Mouse (Mus musculus) left cerebral cortex, adult 2 months (tissue): Measurements from ENCODE around the gene Dph5. TPM values are rescaled to one million over a fixed set of nuclear protein-coding genes. Genes with fewer than 3 reads are reported as not detected.
"Not testable (repeated sequence)": the region's sequence is repeated elsewhere in the genome, so short reads cannot be mapped to it uniquely, and the experiment has no call there.

Experiments
- DNase-seq, 2 experiments: peaks; one replicate each; pipeline ENCODE4 v3.0.0; 2021 to 2022; ENCODE audit warnings: low spot score in 2 of 2, mixed read lengths in 1 of 2; ENCODE audit errors: extremely low spot score in 1 of 2
- H3K27ac ChIP-seq: fragments of 200-600 bp; 2 replicates; pipeline ENCODE4 v1.8.1; 2022
- H3K4me3 ChIP-seq: fragments of 200-600 bp; 2 replicates; pipeline ENCODE4 v1.8.1; 2022
- CTCF ChIP-seq: fragments of 200-600 bp; IDR thresholded peaks from 2 replicates; pipeline ENCODE4 v1.8.1; 2022; ENCODE audit warnings: antibody characterized with exemption, mild to moderate bottlenecking, moderate library complexity
- intact Hi-C: fragments of 180-260 bp; cut with DNase I; formaldehyde crosslinking; loops from one replicate; pipeline ENCODE4 v1.15.1; 2025
- total RNA-seq, 2 experiments: library from RNA; stranded (reverse); gene quantifications; 2 replicates each; pipeline ENCODE4 v1.2.3; 2021

Gene Dph5
- total RNA-seq, 2 experiments from 2014 or later, result 11.0 to 12.3 TPM

DNA sequence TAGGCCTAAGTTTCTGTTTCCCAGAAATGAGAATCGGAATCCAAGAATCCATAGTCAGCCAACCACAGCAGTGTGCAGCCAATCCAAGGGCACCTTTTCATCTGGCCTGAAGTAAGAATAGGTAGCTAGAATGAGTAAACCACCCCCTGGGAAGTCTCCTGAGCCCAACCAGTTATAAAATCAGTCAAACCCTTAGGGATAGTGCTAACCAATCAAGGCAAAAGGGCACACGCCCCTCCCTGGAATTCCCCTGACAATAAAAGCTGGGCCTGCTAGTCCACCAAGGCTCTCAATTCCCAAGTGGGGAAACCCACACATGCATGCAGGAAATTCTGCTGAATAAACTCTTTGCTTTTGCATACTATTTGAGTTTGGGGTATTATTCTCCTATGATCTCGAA, 28.8 kb upstream of the Dph5 start:
- intact Hi-C loops, result no loop called here

DNA sequence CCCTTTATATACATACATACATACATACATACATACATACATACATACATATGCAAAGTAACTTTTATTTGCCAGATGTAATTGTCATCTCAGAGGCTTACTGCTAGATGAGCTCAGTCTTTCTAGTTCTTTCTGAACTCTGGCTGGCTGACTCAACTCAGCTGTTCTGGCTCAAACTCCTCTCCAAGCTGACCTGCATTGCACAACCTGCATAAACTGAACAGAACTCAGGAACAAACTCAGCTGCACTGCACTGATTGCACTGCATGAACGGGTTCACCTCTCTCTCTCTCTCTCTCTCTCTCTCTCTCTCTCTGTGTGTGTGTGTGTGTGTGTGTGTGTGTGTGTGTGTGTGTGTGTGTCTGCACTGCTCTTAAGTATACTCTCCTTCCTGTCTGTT, 26.9 kb upstream of the Dph5 start:
- H3K27ac ChIP-seq, H3K4me3 ChIP-seq, intact Hi-C loops, DNase-seq: not testable (repeated sequence)

More for the DNA sequence above, 28.8 kb upstream of the Dph5 start:
- no peak for TF ChIP-seq CTCF
- Histone ChIP-seq H3K4me3 (no peak overlapping the region), H3K27ac (no peak overlapping the region)
- DNase-seq, result no peak

DNA sequence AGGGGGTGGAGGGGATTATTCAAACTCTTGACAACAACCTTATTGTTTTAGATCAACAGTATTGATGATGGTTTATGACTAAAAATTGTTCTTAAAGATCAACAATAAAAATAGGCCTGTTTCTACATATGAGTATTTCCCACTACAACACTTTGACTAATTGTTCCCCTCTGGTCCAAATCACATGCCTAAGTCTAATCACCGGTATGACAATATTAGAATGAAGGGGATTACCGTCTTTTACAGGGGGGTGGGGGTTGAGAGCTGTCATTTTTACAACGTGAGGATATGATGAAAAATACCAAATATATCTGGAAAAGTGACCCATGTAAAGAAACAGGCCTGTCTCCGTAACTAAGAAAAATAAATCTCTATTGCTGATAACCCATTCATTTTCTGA, 24.1 kb upstream of the Dph5 start:
- no peak for TF ChIP-seq CTCF
- intact Hi-C loops, result no loop called here
- no peak overlapping the region for H3K27ac ChIP-seq
- DNase-seq, result no peak
- H3K4me3 ChIP-seq, result no peak overlapping the region

- intact Hi-C loops, result no loop called here
- no peak overlapping the region for H3K27ac ChIP-seq
- H3K4me3 ChIP-seq, result no peak overlapping the region
- no peak for TF ChIP-seq CTCF
- no peak for DNase-seq
These were observed 20.5 kb upstream of the Dph5 start for GRCm38 (mm10) chr3:115867150-115867549.

DNA sequence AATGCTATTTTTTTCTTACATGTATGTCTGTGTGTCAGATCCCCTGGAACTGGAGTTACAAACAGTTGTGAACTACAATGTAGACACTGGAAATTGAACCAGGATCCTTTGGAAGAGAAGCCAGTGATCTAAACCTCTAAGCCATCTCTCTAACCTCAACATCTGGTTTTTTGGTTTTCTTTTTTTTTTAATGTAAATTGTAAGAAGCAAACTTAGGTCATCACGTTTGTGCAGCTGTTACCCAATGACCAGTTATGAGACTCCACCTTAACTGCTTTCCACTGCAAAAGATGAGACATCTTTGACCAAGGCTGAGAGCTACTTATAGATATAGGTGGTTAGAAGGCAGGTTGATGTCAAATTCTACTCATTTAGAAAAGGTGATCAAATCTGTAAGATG, 19.7 kb upstream of the Dph5 start:
- intact Hi-C loops, result no loop called here
- DNase-seq, result no peak
- no peak overlapping the region for H3K4me3 ChIP-seq
- TF ChIP-seq CTCF, result no peak
- H3K27ac ChIP-seq, result no peak overlapping the region

- H3K27ac ChIP-seq, result no peak overlapping the region
- intact Hi-C loops, result no loop called here
- DNase-seq, result no peak
- TF ChIP-seq CTCF, result no peak
- H3K4me3 ChIP-seq, result no peak overlapping the region
These were observed 18.3 kb upstream of the Dph5 start for GRCm38 (mm10) chr3:115869360-115869759.

GRCm38 (mm10) chr3:115875551-115875950, 12.1 kb upstream of the Dph5 start:
- no peak for DNase-seq
- Histone ChIP-seq H3K27ac (no peak overlapping the region), H3K4me3 (no peak overlapping the region)
- TF ChIP-seq CTCF, result no peak
- intact Hi-C loops, result no loop called here

DNA sequence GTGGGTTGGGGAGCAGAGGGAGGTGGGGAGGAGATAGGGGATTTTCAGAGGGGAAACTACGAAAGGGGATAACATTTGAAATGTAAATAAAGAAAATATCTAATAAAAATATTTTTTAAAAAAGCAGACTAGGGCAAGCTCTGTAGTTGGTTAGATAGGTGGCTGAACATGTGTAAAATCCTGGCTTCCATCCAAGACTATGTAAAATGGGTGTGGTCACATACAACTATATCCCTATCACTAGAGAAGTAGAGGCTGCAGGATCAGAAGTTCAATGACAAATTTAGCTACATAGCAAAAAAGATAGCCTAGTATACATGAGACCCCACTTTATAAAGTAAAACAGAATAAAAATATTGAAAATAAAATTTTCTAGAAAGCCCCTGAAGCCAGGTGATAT, 10.5 kb upstream of the Dph5 start:
- intact Hi-C loops, result no loop called here
- no peak for DNase-seq
- H3K27ac ChIP-seq, result no peak overlapping the region
- no peak overlapping the region for H3K4me3 ChIP-seq
- TF ChIP-seq CTCF, result no peak

GRCm38 (mm10) chr3:115884086-115884485, 3.6 kb upstream of the Dph5 start:
- no peak for DNase-seq
- no peak overlapping the region for H3K4me3 ChIP-seq
- intact Hi-C loops, result loop anchor here (10.0 kb wide), 1 partner anchor 541 kb away; the partner anchor contains the start of gene Cdc14a
- no peak overlapping the region for H3K27ac ChIP-seq
- no peak for TF ChIP-seq CTCF

DNA sequence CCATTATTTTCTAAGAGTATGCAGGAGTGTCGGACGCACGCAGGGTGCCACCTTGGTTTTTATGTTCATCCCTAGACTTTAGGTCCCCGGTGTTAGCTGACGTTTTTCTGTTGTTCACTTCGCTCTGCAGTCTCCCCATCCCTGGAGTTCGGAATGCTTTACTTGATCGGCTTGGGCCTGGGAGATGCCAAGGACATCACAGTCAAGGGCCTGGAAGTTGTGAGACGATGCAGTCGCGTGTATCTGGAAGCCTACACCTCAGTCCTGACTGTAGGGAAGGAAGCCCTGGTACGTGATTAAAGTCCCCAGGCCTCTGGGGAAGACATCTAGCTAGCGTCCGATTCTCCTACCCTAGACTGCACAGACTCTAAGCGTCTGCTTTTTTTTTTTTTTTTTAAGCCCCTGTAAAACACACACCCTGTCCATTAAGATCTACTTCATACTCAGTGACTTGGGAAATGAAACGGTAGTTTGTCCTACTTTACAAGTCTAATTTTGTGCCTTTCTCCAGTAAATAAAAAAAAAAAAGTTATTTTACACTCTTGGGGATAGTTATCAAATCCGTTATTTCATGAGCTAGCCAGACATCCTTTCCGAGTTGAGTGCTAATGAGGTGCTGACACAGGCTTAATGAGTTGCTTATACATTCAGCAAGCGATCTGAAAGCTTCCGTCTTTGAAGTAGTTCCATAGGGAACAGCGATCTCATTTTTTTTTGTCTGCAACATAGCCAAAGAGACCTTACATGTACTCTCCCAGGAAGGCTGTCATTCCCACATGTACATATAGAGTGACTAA, 871 bp downstream of the Dph5 start:
- no peak for TF ChIP-seq CTCF
- Histone ChIP-seq H3K27ac (peak overlapping the region; percentile 99), H3K4me3 (peak overlapping the region; percentile 75)
- intact Hi-C loops, result loop anchor here (5.0 to 10.0 kb wide), 2 partner anchors 71 to 536 kb away; partner anchors contain the start of gene Cdc14a
- no peak for DNase-seq

DNA sequence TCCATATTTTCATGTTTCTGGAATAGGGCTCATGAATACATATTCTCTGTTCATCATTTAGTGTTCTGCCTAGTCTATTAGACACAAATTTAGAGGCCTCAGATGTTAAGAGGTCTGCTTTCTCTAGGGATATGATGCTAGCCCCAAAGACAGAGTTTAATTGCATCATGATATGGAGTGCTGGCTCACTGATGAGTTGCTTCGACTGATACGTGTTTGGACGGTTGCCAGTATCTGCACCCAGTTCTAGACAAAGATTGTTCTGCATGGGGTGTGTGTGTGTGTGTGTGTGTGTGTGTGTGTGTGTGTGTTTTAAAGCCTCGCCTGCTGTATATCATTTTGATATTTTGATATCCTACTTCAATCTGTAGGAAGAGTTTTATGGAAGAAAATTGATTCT, 4.7 kb downstream of the Dph5 start:
- intact Hi-C loops, result loop anchor here (5.0 kb wide), 1 partner anchor 35 kb away; no protein-coding TSS in a partner anchor
- TF ChIP-seq CTCF, result no peak
- no peak for DNase-seq
- no peak overlapping the region for H3K27ac ChIP-seq
- H3K4me3 ChIP-seq, result no peak overlapping the region

DNA sequence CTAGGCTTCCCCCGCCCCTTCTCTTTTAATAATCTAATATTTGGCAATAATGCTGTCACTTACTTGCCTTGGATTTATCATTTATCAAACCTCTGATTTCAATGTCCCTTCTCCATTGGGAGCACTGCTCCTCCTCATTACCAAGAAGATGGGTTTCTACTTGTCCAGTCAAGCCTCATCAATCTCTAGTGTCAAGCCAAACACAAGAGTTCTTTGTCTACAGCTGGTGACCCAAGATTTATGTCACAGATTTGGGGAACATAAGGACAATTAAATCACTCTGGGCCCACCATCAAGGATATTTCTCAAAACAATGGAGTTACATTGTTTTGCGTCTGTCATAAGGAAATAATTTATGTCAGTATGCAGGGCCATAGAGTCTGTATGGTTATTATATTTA, 5.5 kb downstream of the Dph5 start:
- intact Hi-C loops, result loop anchor here (5.0 kb wide), 1 partner anchor 34 kb away; no protein-coding TSS in a partner anchor
- DNase-seq, result no peak

More for the DNA sequence above, 5.5 kb downstream of the Dph5 start:
- no peak overlapping the region for H3K4me3 ChIP-seq
- H3K27ac ChIP-seq, result no peak overlapping the region
- TF ChIP-seq CTCF, result no peak
